Mouse (Mus musculus) midbrain, postnatal 0 days (tissue): Measurements from ENCODE around the gene Gzmk. TPM values are rescaled to one million over a fixed set of nuclear protein-coding genes. Genes with fewer than 3 reads are reported as not detected.
A peak's percentile ranks its signal among the peaks of the same experiment; 100 is the strongest.

ENCODE experiments used
- ATAC-seq: fragments of 200-750 bp; cut with Nextera tagmentation; 2 replicates; pipeline ENCODE4 v1.8.0; 2017; ENCODE audit warnings: moderate number of reproducible peaks, mild to moderate bottlenecking, moderate TSS enrichment, moderate library complexity; ENCODE audit not compliant: low FRiP score
- DNase-seq: peaks from one replicate; pipeline ENCODE4 v3.0.0-alpha.2; 2015; ENCODE audit warnings: low spot score
- H3K27ac ChIP-seq: fragments of 300-500 bp; sonication (generic); 2 replicates; pipeline ENCODE4 v1.5.1; 2014; ENCODE audit warnings: low read depth, mild to moderate bottlenecking, low read length, mixed read lengths
- H3K27me3 ChIP-seq: fragments of 300-500 bp; sonication (generic); 2 replicates; pipeline ENCODE4 v1.6.1; 2014; ENCODE audit warnings: low read length, control low read depth, mixed read lengths; ENCODE audit not compliant: insufficient read depth
- H3K36me3 ChIP-seq: fragments of 300-500 bp; sonication (generic); 2 replicates; pipeline ENCODE4 v1.6.1; 2014; ENCODE audit warnings: low read length, control low read depth, mixed read lengths; ENCODE audit not compliant: insufficient read depth
- H3K4me1 ChIP-seq: fragments of 300-500 bp; sonication (generic); 2 replicates; pipeline ENCODE4 v1.6.1; 2014; ENCODE audit warnings: mild to moderate bottlenecking, control low read depth, antibody characterized with exemption, low read length, mixed read lengths; ENCODE audit not compliant: insufficient read depth
- H3K4me2 ChIP-seq: fragments of 300-500 bp; sonication (generic); 2 replicates; pipeline ENCODE4 v1.6.1; 2014; ENCODE audit warnings: low read depth, mild to moderate bottlenecking, low read length, mixed read lengths; ENCODE audit not compliant: poor library complexity, severe bottlenecking
- H3K4me3 ChIP-seq: fragments of 300-500 bp; sonication (generic); 2 replicates; pipeline ENCODE4 v1.5.1; 2014; ENCODE audit warnings: low read depth, mild to moderate bottlenecking, low read length, moderate library complexity
- H3K9ac ChIP-seq: fragments of 300-500 bp; sonication (generic); replicated peaks from 2 replicates; pipeline ENCODE4 v1.6.1; 2014; ENCODE audit warnings: mild to moderate bottlenecking, low read length, moderate library complexity, mixed read lengths; ENCODE audit not compliant: poor library complexity, severe bottlenecking
- H3K9me3 ChIP-seq: fragments of 300-500 bp; sonication (generic); 2 replicates; pipeline ENCODE4 v1.6.1; 2016; ENCODE audit warnings: low read length, control low read depth
- CTCF ChIP-seq: IDR thresholded peaks from 2 replicates; pipeline ENCODE4 v1.5.1; 2016; ENCODE audit warnings: antibody characterized with exemption, mild to moderate bottlenecking
- WGBS: fragments of 180-500 bp; shearing (Covaris S2); extraction: QIAGEN DNeasy Blood & Tissue Kit; methylation state at CpG from one replicate; pipeline ENCODE4 v1.1.7; 2014; 5-methylcytosine and 5-hydroxymethylcytosine counted together
- polyA plus RNA-seq: library from polyadenylated mRNA; unstranded; fragments of >200 nt; fragmentation: Nextera tagmentation; extraction: Ambion mirVana; gene quantifications from 2 replicates; pipeline ENCODE4 v1.2.1, GENCODE M21; 2015
- total RNA-seq: library from RNA; depleted of rRNA; stranded (reverse); fragments of >200 nt; gene quantifications from 2 replicates; pipeline ENCODE4 v1.2.3, GENCODE M21; 2014

The Gzmk gene
- total and polyA plus RNA-seq, 2 experiments from 2014 or later = not detected

DNA sequence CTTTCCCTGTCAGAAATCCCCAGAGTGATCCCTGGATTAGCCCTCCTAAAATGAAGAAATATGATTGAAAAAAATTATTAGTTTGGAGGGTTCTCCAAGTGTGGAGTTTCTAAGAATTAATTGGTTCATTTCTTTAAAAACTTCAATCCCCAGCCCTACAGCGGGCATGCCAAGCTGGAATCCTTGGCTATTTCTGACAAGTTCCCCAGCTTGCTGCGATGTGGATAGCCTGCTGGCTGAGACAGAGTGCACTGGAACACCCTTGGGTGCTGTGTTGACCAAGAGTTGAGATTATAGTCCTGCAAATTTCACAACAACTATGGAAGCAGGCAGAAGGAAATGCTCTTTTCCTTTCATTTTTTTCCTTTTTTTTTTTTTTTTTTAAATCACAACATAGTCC is 24.1 kb downstream of the Gzmk start:
- H3K9me3 ChIP-seq = no peaks in the 10 kb centered on the region
- H3K4me2 ChIP-seq = no peak overlapping the region
- no peak for DNase-seq
- no peaks in the 10 kb centered on the region for H3K4me1 ChIP-seq
- H3K27ac ChIP-seq = no peak overlapping the region
- ATAC-seq = no peak
- no peak overlapping the region for H3K9ac ChIP-seq
- H3K36me3 ChIP-seq = no peaks in the 10 kb centered on the region
- no peak for TF ChIP-seq CTCF
- H3K4me3 ChIP-seq = no peak overlapping the region
- 89% methylated on average over 2 of the region's 2 CpGs for WGBS
- H3K27me3 ChIP-seq = no peaks in the 10 kb centered on the region

DNA sequence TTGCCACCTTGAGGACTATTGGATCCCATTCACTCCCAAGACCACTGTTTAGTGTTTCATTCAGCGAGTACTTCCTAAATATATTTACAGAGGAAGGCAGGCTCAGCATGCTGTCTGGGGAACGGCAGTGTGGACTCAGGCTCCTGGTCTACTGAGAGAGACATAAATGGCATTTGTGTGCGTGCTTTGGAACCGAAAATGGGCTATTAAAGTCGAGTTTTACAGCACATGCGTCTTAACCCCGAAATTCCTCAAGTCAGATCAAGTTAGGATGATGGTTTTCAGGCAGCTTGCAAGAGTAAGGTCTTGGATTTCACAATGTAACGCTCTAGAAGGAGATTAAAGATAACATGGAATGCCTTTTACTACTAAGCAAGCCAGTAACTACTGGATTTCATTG is 25.0 kb downstream of the Gzmk start:
- H3K27me3 ChIP-seq = no peaks in the 10 kb centered on the region
- H3K27ac ChIP-seq = no peak overlapping the region
- H3K36me3 ChIP-seq = no peaks in the 10 kb centered on the region
- ATAC-seq (no peak), DNase-seq (no peak)
- no peak for TF ChIP-seq CTCF
- 56% methylated on average over 8 of the region's 8 CpGs for WGBS
- H3K4me2 ChIP-seq = no peak overlapping the region
- H3K4me1 ChIP-seq = no peaks in the 10 kb centered on the region
- no peaks in the 10 kb centered on the region for H3K9me3 ChIP-seq
- H3K9ac ChIP-seq = no peak overlapping the region
- H3K4me3 ChIP-seq = no peak overlapping the region

DNA sequence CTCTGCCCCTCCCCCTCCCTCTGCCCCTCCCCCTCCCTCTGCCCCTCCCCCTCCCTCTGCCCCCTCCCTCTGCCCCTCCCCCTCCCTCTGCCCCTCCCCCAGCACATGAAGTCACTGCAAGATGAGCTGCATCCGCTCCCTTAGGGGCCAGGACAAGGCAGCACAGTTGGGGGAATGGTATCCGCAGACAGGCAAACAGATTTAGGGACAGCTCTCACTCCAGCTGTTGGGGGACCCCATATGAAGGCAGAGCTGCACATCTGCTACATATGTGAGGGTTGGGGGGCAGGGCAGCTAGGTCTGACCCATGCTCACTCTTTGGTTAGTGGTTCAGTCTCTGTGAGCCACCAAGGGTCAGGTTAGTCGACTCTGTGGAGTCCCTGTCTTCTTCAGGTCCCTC is 26.4 kb downstream of the Gzmk start:
- Histone ChIP-seq H3K4me1 (no peaks in the 10 kb centered on the region), H3K27me3 (no peaks in the 10 kb centered on the region), H3K9ac (no peak overlapping the region), H3K36me3 (no peaks in the 10 kb centered on the region), H3K4me2 (no peak overlapping the region), H3K9me3 (no peaks in the 10 kb centered on the region), H3K27ac (no peak overlapping the region), H3K4me3 (no peak overlapping the region)
- ATAC-seq (no peak), DNase-seq (no peak)
- 76% methylated on average over 3 of the region's 3 CpGs for WGBS
- no peak for TF ChIP-seq CTCF

DNA sequence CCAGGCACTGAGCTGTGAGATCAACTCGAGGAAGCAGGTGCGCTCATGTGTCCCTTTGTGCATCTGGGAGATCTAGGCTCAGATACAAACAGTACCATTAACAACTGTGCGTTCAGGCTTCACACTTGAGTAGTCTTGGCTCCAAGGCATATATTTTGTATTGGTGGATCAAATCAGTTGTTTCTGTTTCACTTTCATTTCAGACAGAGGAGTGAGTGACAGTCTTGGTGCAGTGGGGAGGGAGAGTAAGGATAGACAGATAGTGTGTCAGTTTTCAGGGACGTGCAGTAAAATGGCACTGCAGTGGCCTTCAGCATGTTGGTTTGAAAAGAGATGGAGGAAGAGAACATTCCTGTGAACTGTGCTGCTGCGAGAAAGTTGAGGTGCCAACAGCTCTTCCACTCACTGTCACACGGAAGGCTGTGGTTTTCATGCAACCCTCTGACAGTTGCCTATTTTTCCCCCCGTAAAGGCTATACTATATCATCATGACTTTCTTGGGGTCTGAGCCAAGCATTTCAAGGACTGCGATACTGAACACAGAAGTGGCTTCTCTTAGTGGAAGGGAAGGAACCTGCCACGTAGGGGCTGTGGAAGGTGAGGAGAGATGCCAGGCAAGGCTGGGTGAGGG is 27.7 kb downstream of the Gzmk start:
- WGBS = 65% methylated on average over 9 of the region's 9 CpGs
- no peaks in the 10 kb centered on the region for H3K27me3 ChIP-seq
- H3K36me3 ChIP-seq = no peaks in the 10 kb centered on the region
- ATAC-seq (no peak), DNase-seq (no peak)
- H3K9me3 ChIP-seq = no peaks in the 10 kb centered on the region
- no peak overlapping the region for H3K9ac ChIP-seq
- H3K4me2 ChIP-seq = no peak overlapping the region
- no peak overlapping the region for H3K27ac ChIP-seq
- H3K4me1 ChIP-seq = no peaks in the 10 kb centered on the region
- no peak for TF ChIP-seq CTCF
- no peak overlapping the region for H3K4me3 ChIP-seq

DNA sequence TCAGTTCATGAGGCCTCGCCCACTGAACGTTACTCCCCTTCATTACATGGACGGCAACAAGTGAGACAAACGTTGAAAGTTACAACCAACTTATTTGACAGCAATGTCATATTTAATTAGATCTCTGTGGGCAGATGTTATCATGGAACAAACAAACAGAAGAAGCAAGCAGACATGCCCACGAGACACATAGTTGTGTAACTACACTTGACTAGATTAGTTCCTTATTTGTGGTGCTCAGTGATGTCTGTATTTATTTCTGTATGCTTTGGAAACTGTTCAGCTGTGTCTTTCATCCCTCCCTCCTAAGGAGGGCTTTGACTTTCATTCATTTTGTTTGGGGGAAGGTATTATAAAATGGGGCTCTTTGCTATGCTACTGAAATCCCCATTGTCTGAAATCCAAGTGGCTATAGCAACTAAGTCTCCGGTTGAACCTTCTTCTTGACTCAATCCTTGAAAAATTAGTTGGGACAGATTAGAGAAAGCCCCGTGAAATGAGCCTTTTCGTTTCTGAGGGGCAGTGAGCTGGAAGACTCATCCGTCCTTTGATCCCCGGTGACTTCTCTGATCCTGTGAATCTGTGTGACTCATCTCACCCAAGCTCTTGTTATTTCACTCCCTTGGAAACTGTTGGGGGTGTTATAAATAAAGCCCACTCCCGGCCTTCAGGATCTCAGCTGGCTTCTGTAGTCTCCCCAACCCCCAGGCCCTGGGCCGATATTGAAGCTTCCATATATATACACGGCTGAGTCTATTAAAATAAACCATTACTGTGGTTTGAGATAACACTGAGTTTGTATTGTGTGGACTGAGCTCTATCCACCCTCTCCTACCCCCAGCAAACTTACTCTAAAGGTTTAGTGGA is 28.7 kb downstream of the Gzmk start:
- H3K36me3 ChIP-seq = no peaks in the 10 kb centered on the region
- H3K4me1 ChIP-seq = no peaks in the 10 kb centered on the region
- TF ChIP-seq CTCF = no peak
- 15% methylated on average over 13 of the region's 13 CpGs for WGBS
- no peaks in the 10 kb centered on the region for H3K27me3 ChIP-seq
- H3K9me3 ChIP-seq = no peaks in the 10 kb centered on the region
- no peak overlapping the region for H3K4me3 ChIP-seq
- DNase-seq (peak; percentile 6), ATAC-seq (no peak)
- no peak overlapping the region for H3K27ac ChIP-seq
- H3K9ac ChIP-seq = no peak overlapping the region
- no peak overlapping the region for H3K4me2 ChIP-seq

DNA sequence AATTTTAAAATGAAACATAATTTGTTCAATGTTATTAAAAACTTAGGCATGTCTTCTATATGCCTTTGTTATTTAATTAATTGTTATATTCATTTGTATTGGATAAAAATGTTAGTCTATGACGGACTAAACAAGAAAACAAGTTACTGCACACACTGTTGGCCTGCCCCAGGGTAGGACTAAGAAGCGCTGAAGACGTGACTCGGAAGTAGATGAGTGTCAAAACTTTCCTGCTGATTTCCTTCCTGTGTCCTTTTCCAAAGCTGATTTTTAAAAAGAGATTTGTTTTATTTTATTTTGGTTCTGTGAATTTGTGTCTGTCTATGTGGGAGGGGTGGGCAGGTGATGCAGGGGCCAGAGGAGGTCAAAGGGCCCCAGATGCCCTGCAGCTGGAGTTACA is 42.0 kb downstream of the Gzmk start:
- no peaks in the 10 kb centered on the region for H3K4me1 ChIP-seq
- ATAC-seq = no peak
- TF ChIP-seq CTCF = no peak
- no peak overlapping the region for H3K27ac ChIP-seq
- no peaks in the 10 kb centered on the region for H3K36me3 ChIP-seq
- 85% methylated on average over 4 of the region's 4 CpGs for WGBS
- no peak overlapping the region for H3K9ac ChIP-seq
- H3K4me3 ChIP-seq = no peak overlapping the region
- H3K4me2 ChIP-seq = no peak overlapping the region
- no peaks in the 10 kb centered on the region for H3K9me3 ChIP-seq
- DNase-seq = no peak
- no peaks in the 10 kb centered on the region for H3K27me3 ChIP-seq
